Mouse (Mus musculus): ENCODE measurements around the gene Rsph9. TPM values are rescaled to one million over a fixed set of nuclear protein-coding genes. Genes with fewer than 3 reads are reported as not detected.

The Rsph9 gene
- polyA plus RNA-seq (2012; fragmentation: generic; extraction: Trizol): 2.5 TPM
- long read RNA-seq, experiment 1, transcript Rsph9-201 (5 exons, 966 nt): major isoform, 10 of 11 reads
- long read RNA-seq, experiment 1, partial matches to known transcripts: 1 of 11 reads
- long read RNA-seq, experiment 1, other reads (novel, unspliced or antisense): 0 of 11 reads
- long read RNA-seq, experiment 2, partial matches to known transcripts: 0 of 1 reads
- long read RNA-seq, experiment 2, other reads (novel, unspliced or antisense): 0 of 1 reads

- Histone ChIP-seq H3K79me3 (ENCODE audit: low read depth) (no peaks in the 10 kb centered on the region), H3ac (ENCODE audit: control insufficient read depth, insufficient read length, low read depth) (peak within 1 kb of the TSS; percentile 41), H3K4me3 (ENCODE audit: insufficient read depth, poor library complexity, severe bottlenecking) (no peak within 1 kb of the TSS), H3K27me3 (ENCODE audit: control insufficient read depth, insufficient read depth, insufficient read length) (no peaks in the 10 kb centered on the region), H3K36me3 (ENCODE audit: control insufficient read depth, insufficient read depth) (peaks cover 34% of the 10 kb centered on the region), H3K79me2 (ENCODE audit: control insufficient read depth, insufficient read depth) (peaks cover 11% of the 10 kb centered on the region)
- TF ChIP-seq FOSL1 (IDR thresholded peaks at IDR 0.05; ENCODE audit: insufficient read depth, low read length, poor library complexity, severe bottlenecking) (no peak), CEBPB (IDR thresholded peaks at IDR 0.05; ENCODE audit: low read depth) (no peak), MAX (IDR thresholded peaks at IDR 0.05) (no peak), USF1 (IDR thresholded peaks at IDR 0.05; ENCODE audit: low read depth) (no peak), CTCF (IDR thresholded peaks at IDR 0.05; ENCODE audit: control insufficient read depth, insufficient read depth, insufficient read length) (no peak), MYOG (IDR thresholded peaks at IDR 0.05; ENCODE audit: control insufficient read depth, extremely low read depth, insufficient read length) (no peak), MYOD1 (IDR thresholded peaks at IDR 0.05; ENCODE audit: control insufficient read depth, insufficient read length, low read depth) (no peak)
Observed at GRCm38 (mm10) chr17:46143578-46144423, at the start of gene Rsph9. Rsph9 (minus strand) TSS chr17:46144216.

- Histone ChIP-seq H3K4me3 (ENCODE audit: insufficient read depth, poor library complexity, severe bottlenecking) (no peak overlapping the region), H3K27me3 (ENCODE audit: control insufficient read depth, insufficient read depth, insufficient read length) (no peaks in the 10 kb centered on the region), H3K36me3 (ENCODE audit: control insufficient read depth, insufficient read depth) (peaks cover 77% of the 10 kb centered on the region), H3K79me2 (ENCODE audit: control insufficient read depth, insufficient read depth) (peaks cover 20% of the 10 kb centered on the region), H3ac (ENCODE audit: control insufficient read depth, insufficient read length, low read depth) (no peak overlapping the region), H3K79me3 (ENCODE audit: low read depth) (peaks cover 6% of the 10 kb centered on the region)
- TF ChIP-seq FOSL1 (IDR thresholded peaks at IDR 0.05; ENCODE audit: insufficient read depth, low read length, poor library complexity, severe bottlenecking) (no peak), MYOD1 (IDR thresholded peaks at IDR 0.05; ENCODE audit: control insufficient read depth, insufficient read length, low read depth) (no peak), MAX (IDR thresholded peaks at IDR 0.05) (no peak), CEBPB (IDR thresholded peaks at IDR 0.05; ENCODE audit: low read depth) (no peak), CTCF (IDR thresholded peaks at IDR 0.05; ENCODE audit: control insufficient read depth, insufficient read depth, insufficient read length) (no peak), USF1 (IDR thresholded peaks at IDR 0.05; ENCODE audit: low read depth) (no peak), MYOG (IDR thresholded peaks at IDR 0.05; ENCODE audit: control insufficient read depth, extremely low read depth, insufficient read length) (no peak)
Observed at GRCm38 (mm10) chr17:46188829-46189228, 44.8 kb upstream of the Rsph9 start.

GRCm38 (mm10) chr17:46182273-46182672, 38.3 kb upstream of the Rsph9 start:
- H3K79me2 ChIP-seq (ENCODE audit: control insufficient read depth, insufficient read depth): no peaks in the 10 kb centered on the region
- H3K36me3 ChIP-seq (ENCODE audit: control insufficient read depth, insufficient read depth): peaks cover 87% of the 10 kb centered on the region
- TF ChIP-seq MAX (IDR thresholded peaks at IDR 0.05): no peak
- TF ChIP-seq USF1 (IDR thresholded peaks at IDR 0.05; ENCODE audit: low read depth): no peak
- TF ChIP-seq FOSL1 (IDR thresholded peaks at IDR 0.05; ENCODE audit: insufficient read depth, low read length, poor library complexity, severe bottlenecking): no peak
- no peak for TF ChIP-seq MYOG (IDR thresholded peaks at IDR 0.05; ENCODE audit: control insufficient read depth, extremely low read depth, insufficient read length)
- no peak for TF ChIP-seq CTCF (IDR thresholded peaks at IDR 0.05; ENCODE audit: control insufficient read depth, insufficient read depth, insufficient read length)
- TF ChIP-seq MYOD1 (IDR thresholded peaks at IDR 0.05; ENCODE audit: control insufficient read depth, insufficient read length, low read depth): no peak
- no peak for TF ChIP-seq CEBPB (IDR thresholded peaks at IDR 0.05; ENCODE audit: low read depth)
- H3K4me3 ChIP-seq (ENCODE audit: insufficient read depth, poor library complexity, severe bottlenecking): no peak overlapping the region
- H3K27me3 ChIP-seq (ENCODE audit: control insufficient read depth, insufficient read depth, insufficient read length): no peaks in the 10 kb centered on the region
- no peaks in the 10 kb centered on the region for H3K79me3 ChIP-seq (ENCODE audit: low read depth)
- H3ac ChIP-seq (ENCODE audit: control insufficient read depth, insufficient read length, low read depth): no peak overlapping the region

GRCm38 (mm10) chr17:46170538-46170937, 26.5 kb upstream of the Rsph9 start:
- Histone ChIP-seq H3K36me3 (ENCODE audit: control insufficient read depth, insufficient read depth) (peaks cover 76% of the 10 kb centered on the region), H3K27me3 (ENCODE audit: control insufficient read depth, insufficient read depth, insufficient read length) (no peaks in the 10 kb centered on the region), H3ac (ENCODE audit: control insufficient read depth, insufficient read length, low read depth) (no peak overlapping the region), H3K4me3 (ENCODE audit: insufficient read depth, poor library complexity, severe bottlenecking) (no peak overlapping the region), H3K79me2 (ENCODE audit: control insufficient read depth, insufficient read depth) (no peaks in the 10 kb centered on the region), H3K79me3 (ENCODE audit: low read depth) (peaks cover 2% of the 10 kb centered on the region)
- TF ChIP-seq CTCF (IDR thresholded peaks at IDR 0.05; ENCODE audit: control insufficient read depth, insufficient read depth, insufficient read length) (peak; percentile 8), MYOD1 (IDR thresholded peaks at IDR 0.05; ENCODE audit: control insufficient read depth, insufficient read length, low read depth) (no peak), USF1 (IDR thresholded peaks at IDR 0.05; ENCODE audit: low read depth) (no peak), MYOG (IDR thresholded peaks at IDR 0.05; ENCODE audit: control insufficient read depth, extremely low read depth, insufficient read length) (no peak), MAX (IDR thresholded peaks at IDR 0.05) (no peak), CEBPB (IDR thresholded peaks at IDR 0.05; ENCODE audit: low read depth) (no peak), FOSL1 (IDR thresholded peaks at IDR 0.05; ENCODE audit: insufficient read depth, low read length, poor library complexity, severe bottlenecking) (no peak)

GRCm38 (mm10) chr17:46168768-46169167, 24.8 kb upstream of the Rsph9 start:
- peaks cover 84% of the 10 kb centered on the region for H3K36me3 ChIP-seq (ENCODE audit: control insufficient read depth, insufficient read depth)
- no peaks in the 10 kb centered on the region for H3K79me2 ChIP-seq (ENCODE audit: control insufficient read depth, insufficient read depth)
- H3ac ChIP-seq (ENCODE audit: control insufficient read depth, insufficient read length, low read depth): no peak overlapping the region
- no peak for TF ChIP-seq FOSL1 (IDR thresholded peaks at IDR 0.05; ENCODE audit: insufficient read depth, low read length, poor library complexity, severe bottlenecking)
- no peaks in the 10 kb centered on the region for H3K27me3 ChIP-seq (ENCODE audit: control insufficient read depth, insufficient read depth, insufficient read length)
- H3K79me3 ChIP-seq (ENCODE audit: low read depth): peaks cover 2% of the 10 kb centered on the region
- H3K4me3 ChIP-seq (ENCODE audit: insufficient read depth, poor library complexity, severe bottlenecking): no peak overlapping the region

All from C2C12 (cell line).